Mouse (Mus musculus): ENCODE measurements around the gene Chm.
"Not testable (repeated sequence)": the region's sequence is repeated elsewhere in the genome, so short reads cannot be mapped to it uniquely, and the experiment has no call there.

Gene Chm

GRCm38 (mm10) chrX:113185230-113185985 is at the start of gene Chm:
Gene Chm (minus strand): TSS chrX:113185517.
- peak; percentile 44 for DNase-seq (ENCODE audit: low read depth, low spot score)

DNA sequence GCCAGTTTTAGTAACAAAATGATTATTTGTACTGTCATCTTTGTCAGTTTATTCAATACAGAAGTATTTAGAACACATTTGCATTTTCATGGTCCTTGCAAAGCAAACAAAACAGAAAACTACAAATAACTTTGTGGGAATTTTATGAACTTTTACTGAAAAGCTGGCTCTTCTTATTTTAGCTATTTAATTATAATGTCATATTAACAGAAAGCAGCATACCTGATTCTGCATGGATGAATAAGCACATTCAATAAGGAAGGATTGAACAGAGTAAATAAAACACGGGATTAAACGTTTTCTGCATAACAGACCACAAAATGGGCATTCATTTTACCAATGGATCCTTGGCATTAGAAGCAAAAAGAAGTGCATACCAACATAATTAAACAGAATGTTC is 8.6 kb upstream of the Chm start:
- DNase-seq (ENCODE audit: low read depth, low spot score), result no peak

- DNase-seq (ENCODE audit: low read depth, low spot score), result no peak
Measured at GRCm38 (mm10) chrX:113184569-113185229, 618 bp downstream of the Chm start.

GRCm38 (mm10) chrX:113180856-113181255 is 4.5 kb downstream of the Chm start:
- DNase-seq (ENCODE audit: low read depth, low spot score), result not testable (repeated sequence)

GRCm38 (mm10) chrX:113172766-113173165 is 12.6 kb downstream of the Chm start:
- no peak for DNase-seq (ENCODE audit: low read depth, low spot score)

- no peak for DNase-seq (ENCODE audit: low read depth, low spot score)
Measured at GRCm38 (mm10) chrX:113172271-113172670, 13.0 kb downstream of the Chm start.

DNA sequence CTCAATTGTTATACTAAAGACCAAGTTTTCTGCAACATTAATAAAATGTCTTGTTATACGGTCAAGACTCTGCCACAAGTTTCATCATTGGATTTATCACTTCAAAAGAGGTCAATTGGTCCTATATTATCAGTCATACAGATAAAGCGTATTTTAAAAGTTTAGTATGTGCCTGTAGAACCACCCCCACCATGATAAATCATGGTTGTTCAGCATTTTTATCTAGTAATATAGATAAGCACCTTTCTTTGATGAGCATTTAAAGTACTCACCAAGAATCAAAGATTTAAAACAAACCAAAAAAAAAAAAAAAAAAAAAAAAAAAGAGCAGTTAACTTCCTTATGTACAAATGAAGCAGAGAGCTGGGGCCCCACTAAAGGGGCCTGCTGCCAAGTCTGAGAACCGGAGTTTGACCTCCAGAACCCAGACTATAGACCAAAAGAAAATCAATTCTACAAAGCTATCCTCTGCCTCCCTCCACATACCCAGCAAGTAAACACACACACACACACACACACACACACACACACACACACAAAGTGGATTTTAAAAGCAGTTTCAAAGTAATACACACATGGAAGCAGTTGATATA is 25.0 kb downstream of the Chm start:
- no peak for DNase-seq (ENCODE audit: low read depth, low spot score)

- DNase-seq (ENCODE audit: low read depth, low spot score), result no peak
Measured at GRCm38 (mm10) chrX:113084171-113084570, 101.1 kb downstream of the Chm start.

DNA sequence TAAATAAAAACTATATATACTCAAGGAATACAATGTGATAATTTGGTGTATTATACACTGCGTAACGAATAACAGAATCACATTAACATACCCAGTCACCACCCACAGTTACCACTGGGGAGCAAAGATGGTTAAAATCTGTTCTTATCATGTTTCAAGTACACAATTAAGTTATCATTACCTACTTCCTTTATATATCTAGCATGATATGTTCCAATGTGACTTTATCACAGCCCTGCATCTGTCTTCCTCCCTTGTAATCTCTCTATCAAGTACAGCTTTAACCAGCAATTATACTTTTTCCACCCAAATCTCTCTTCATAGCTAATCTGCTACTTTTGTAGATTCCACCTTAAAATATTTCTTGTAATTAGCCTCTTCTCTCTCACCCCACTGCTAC is 109.3 kb downstream of the Chm start:
- DNase-seq (ENCODE audit: low read depth, low spot score), result no peak

- DNase-seq (ENCODE audit: low read depth, low spot score), result no peak
Measured at GRCm38 (mm10) chrX:113074823-113075222, 110.5 kb downstream of the Chm start.

GRCm38 (mm10) chrX:113003621-113004020 is 181.7 kb downstream of the Chm start:
- no peak for DNase-seq (ENCODE audit: low read depth, low spot score)

DNA sequence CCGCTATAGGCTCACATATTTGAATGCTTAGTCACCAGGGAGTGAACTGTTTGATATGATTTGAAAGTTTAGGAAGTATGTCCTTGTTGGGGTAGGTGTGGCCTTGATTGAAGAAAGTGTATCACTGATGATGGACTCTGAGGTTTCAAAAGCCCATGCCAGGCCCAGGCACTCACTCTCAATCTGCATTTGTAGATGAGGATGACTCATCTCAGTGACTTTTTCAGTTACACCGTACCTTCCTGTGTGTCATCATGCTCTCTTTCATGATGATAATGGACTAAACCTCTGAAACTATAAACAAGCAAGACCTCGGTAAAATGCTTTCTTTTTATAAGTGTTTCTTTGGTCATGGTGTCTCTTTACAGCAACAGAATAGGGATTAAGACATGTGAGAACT is 183.1 kb downstream of the Chm start:
- DNase-seq (ENCODE audit: low read depth, low spot score), result no peak
